Comparison of ENCODE assay signal across 8 mouse cellular contexts in genomic region chr6:84578928-84579327, GRCm38 (mm10). TPM values are rescaled to one million over a fixed set of nuclear protein-coding genes. Genes with fewer than 3 reads are reported as not detected.
DNase-seq lines count a peak whose midpoint lies in the region; TF ChIP-seq lines count a peak whose summit lies in the region.

No protein-coding gene starts in this region.

- TF ChIP-seq CTCF in thymus, adult 2 months (IDR thresholded peaks at IDR 0.05; ENCODE audit: borderline replicate concordance, control insufficient read depth, extremely low read depth, insufficient read depth, low read length, poor library complexity), result peak; percentile 54; the same call in 1 of the 2 replicates
- TF ChIP-seq CTCF in embryonic fibroblast, embryonic 13.5 days (IDR thresholded peaks at IDR 0.05; ENCODE audit: borderline replicate concordance, insufficient read depth, low read length), result peak; percentile 45; the same call in 1 of the 2 replicates

- H3K4me3 ChIP-seq in thymus, adult 2 months (ENCODE audit: control insufficient read depth, insufficient read depth, low read length), result no peak overlapping the region
- H3K4me3 ChIP-seq in embryonic fibroblast, embryonic 13.5 days (ENCODE audit: insufficient read depth, low read length), result no peak overlapping the region

- peaks cover 13% of the 10 kb centered on the region for H3K4me1 ChIP-seq in thymus, adult 2 months (replicated peaks; ENCODE audit: control insufficient read depth, insufficient read depth, low read length)
- H3K4me1 ChIP-seq in embryonic fibroblast, embryonic 13.5 days (ENCODE audit: control insufficient read depth, insufficient read depth, low read length), result no peaks in the 10 kb centered on the region

- DNase-seq in heart, postnatal 36 days, result peak; percentile 35 to 41
- no peak for DNase-seq in heart, adult 8-10 months (ENCODE audit: low spot score)
- peak; percentile 36 for DNase-seq in thymus, adult 2 months
- no peak for DNase-seq in thymus, adult 18-20 months
- DNase-seq in thymus, postnatal 25 days, result peak; percentile 28
- no peak for DNase-seq in frontal cortex, postnatal 36 days (ENCODE audit: low spot score in 2 of 2)
- DNase-seq in c-Kit-positive CD71-positive TER-119-positive erythroid progenitor cells, embryonic 14.5 days (ENCODE audit: low spot score), result no peak

- H3K27me3 ChIP-seq in thymus, adult 2 months (ENCODE audit: control insufficient read depth, insufficient read depth, low read length), result peaks cover 1% of the 10 kb centered on the region

- intact Hi-C loops in heart, postnatal 36 days (cut with DNase I), result no loop called here

- no peak for TF ChIP-seq POLR2A in thymus, adult 2 months (IDR thresholded peaks at IDR 0.05; ENCODE audit: control insufficient read depth, extremely low read depth, insufficient read depth, low read length, poor library complexity)
- no peak for TF ChIP-seq POLR2A in embryonic fibroblast, embryonic 13.5 days (IDR thresholded peaks at IDR 0.05; ENCODE audit: low read depth, low read length)

- H3K36me3 ChIP-seq in thymus, adult 2 months (ENCODE audit: control insufficient read depth, insufficient read depth, low read length), result no peaks in the 10 kb centered on the region

- no peak overlapping the region for H3K27ac ChIP-seq in thymus, adult 2 months (ENCODE audit: control insufficient read depth, insufficient read depth, low read length)
- H3K27ac ChIP-seq in embryonic fibroblast, embryonic 13.5 days (ENCODE audit: insufficient read depth, low read length), result no peak overlapping the region

- WGBS in thymus, adult 2 months, result 21% methylated on average over 5 of the region's 5 CpGs

RNA-seq across cellular contexts. Expression of gene Cyp26b1, which starts 14.8 kb away (rescaled TPM):
- total RNA-seq in heart, postnatal 36 days (2021), result 10 to 100 TPM in 1 of 2 experiments, 1 to 10 TPM in 1; 6.0 to 16.9 TPM
- 10 to 100 TPM in 3 of 4 experiments, 1 to 10 TPM in 1; 3.0 to 20.4 (median 14.1) TPM for total RNA-seq in heart, adult 8-10 months (2022)
- 6.6 and 6.7 TPM in 2 replicates for polyA plus RNA-seq in thymus, adult 2 months (2012; rRNA removed)
- polyA plus RNA-seq in embryonic fibroblast, embryonic 13.5 days (2011; ENCODE audit: insufficient read length, low read depth, missing spikeins), result 6.2 and 12.0 TPM in 2 replicates

Comparison
In these comparisons a context has a peak if more than half of its experiments do, and no peak if none do; other contexts are left out.
1. DNase-seq: peak in heart, postnatal 36 days (2 of 2), thymus, adult 2 months (single experiment) and thymus, postnatal 25 days (single experiment); none in heart, adult 8-10 months (single experiment), thymus, adult 18-20 months (0 of 2), frontal cortex, postnatal 36 days (0 of 2) and c-Kit-positive CD71-positive TER-119-positive erythroid progenitor cells, embryonic 14.5 days (single experiment).